Mouse (Mus musculus) right cerebral cortex, postnatal 4 days (tissue): ENCODE data around the gene Sh3bp5l.
"Not testable (repeated sequence)": the region's sequence is repeated elsewhere in the genome, so short reads cannot be mapped to it uniquely, and the experiment has no call there.

Experiments used
- DNase-seq: peaks from one replicate; pipeline ENCODE4 v3.0.0-alpha.2; 2022

The Sh3bp5l gene

DNA sequence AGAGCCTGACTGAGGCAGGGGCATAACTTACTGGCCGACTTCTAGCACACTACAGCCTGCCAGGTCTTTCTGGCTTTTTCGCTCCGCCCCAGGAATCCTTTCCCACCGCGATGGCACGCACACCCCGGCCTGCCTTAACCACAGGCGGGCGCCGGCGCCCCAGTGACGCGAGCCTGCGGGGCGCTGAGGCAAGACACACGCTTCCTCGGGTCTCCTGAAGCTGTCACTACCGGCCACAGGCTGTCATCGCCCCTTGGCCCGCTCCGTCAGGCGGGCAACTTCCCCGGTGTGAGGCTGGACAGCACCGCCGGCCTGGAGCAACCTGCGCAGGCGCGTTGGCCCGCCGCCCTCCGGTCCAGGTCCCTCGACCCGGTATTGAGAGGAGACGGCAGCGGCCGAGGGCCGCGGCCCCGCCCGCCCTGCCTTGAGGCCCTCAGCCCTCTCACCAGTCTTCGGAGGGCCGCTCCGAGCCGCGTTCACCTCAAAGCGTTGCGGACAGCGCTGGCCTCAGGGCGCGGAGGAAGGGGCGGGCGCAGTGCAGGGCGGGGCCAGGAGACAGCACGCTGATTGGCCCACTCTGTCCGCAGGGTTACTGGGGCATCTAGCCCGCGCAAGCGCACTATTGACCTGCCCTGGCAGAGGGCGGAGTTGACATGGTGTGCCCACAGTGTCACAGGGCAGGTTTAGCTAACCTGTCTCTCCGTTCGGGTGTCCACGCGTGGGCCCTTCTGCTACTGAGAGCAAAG lies 7.5 kb upstream of the Sh3bp5l start:
- peak; percentile 94 for DNase-seq

- no peak for DNase-seq
These were observed 6.8 kb upstream of the Sh3bp5l start for GRCm38 (mm10) chr11:58323570-58324340.

DNA sequence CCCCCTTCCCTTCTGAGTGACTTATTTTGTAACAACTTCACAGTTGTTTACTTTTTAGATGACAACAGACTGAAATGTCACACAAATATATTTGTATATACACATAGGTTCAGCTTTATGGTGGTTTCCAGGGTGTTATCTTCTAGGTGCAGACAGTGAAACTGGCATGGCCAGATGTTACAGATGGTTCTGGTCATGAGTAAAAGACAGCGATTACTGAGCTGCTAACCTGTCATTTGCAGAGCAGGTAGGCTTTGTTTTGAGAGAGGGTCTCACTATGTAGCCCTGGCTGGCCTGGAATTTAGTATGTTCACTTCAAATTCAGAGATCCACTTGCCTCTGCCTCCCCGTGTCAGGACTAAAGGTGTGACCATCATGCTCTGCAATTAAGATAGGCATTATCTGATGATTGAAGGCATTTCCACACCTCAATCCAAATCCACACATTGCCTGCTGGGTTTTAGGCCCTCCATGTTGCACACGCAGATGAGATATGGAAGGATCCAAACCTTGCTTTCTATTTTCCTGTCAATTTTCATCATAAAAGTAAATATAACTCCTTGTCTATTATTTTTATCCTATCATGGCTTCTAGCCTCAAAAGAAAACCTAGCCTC lies 5.8 kb upstream of the Sh3bp5l start:
- DNase-seq, result no peak

GRCm38 (mm10) chr11:58326781-58327180 lies 3.7 kb upstream of the Sh3bp5l start:
- no peak for DNase-seq

DNA sequence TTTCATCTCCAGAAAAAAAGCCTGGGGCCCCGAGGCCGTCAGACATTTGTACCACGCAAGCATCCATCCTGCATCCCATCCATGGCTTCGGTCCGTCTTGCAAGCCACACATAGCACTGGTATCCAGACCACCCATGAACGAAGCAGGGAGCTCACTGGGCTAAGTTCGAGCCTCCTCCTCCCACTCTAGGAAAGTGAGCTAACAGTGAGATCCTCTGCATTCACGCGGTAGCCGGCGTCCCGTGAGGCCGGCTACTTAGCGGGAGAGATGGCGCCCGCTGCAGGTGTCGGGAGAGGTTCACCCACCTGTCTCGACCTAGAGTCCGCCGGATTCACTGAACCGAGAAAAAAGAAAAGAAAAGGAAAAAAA lies 633 bp upstream of the Sh3bp5l start:
- DNase-seq, result no peak

GRCm38 (mm10) chr11:58331149-58331495 lies 598 bp downstream of the Sh3bp5l start:
- no peak for DNase-seq

DNA sequence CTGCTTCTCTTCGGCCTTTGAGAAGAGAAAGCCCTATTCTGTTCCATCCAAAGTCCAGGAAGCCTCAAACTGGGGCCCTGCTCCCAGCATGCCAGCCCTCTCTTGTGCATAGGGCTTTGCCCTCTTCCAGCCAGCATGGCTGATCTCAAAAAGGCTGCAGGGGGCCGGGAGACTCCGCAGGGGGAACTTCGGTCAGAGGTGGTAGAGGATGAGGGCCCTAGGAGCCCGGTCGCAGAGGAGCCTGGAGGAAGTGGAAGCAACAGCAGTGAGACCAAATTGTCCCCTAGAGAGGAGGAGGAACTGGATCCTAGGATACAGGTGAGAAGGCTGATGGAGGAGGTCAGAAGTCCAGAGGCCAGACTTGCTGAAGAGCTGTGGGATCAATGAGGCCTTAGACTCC lies 1.0 kb downstream of the Sh3bp5l start:
- no peak for DNase-seq

DNA sequence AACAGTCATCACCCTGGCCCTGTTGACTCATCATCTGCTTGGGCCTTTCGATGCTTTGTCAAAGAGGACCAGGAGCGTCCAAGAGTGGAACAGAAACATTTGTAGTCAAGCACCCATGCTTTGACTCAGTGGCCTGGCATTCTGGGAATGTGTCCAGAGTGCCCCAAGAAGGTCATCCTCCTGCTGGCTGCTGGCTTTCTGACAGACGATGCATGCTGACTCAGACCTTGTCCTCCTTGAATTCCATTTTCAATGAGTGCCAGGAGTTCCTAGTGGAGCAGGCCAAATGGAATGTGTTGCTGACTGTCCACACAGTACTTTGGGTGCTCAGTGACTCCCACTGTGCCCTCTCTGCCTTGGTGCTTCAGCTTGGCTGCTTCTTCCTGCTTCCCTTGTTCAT lies 4.2 kb downstream of the Sh3bp5l start:
- no peak for DNase-seq

- DNase-seq, result no peak
These were observed 16.2 kb downstream of the Sh3bp5l start for GRCm38 (mm10) chr11:58346745-58347144.

GRCm38 (mm10) chr11:58350628-58351027 lies 20.1 kb downstream of the Sh3bp5l start:
- DNase-seq, result no peak

DNA sequence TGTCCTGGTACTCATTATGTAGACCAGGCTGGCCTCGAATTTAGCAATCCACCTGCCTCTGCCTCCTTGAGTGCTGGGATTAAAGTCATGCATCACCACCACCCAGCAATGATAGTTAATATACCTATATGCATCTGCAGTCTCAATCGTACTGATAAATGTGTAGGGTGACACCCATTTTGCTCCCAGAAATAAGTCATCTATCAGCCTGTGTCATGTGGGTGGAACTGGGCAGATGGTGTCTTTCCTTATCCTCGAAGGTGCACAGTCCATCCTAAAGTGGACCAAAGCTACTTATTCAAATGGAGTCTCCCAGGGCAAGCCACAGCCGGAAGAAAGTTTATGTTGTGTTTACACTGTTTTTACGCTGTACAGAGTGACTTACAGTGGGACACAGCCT lies 20.7 kb downstream of the Sh3bp5l start:
- DNase-seq, result no peak

DNA sequence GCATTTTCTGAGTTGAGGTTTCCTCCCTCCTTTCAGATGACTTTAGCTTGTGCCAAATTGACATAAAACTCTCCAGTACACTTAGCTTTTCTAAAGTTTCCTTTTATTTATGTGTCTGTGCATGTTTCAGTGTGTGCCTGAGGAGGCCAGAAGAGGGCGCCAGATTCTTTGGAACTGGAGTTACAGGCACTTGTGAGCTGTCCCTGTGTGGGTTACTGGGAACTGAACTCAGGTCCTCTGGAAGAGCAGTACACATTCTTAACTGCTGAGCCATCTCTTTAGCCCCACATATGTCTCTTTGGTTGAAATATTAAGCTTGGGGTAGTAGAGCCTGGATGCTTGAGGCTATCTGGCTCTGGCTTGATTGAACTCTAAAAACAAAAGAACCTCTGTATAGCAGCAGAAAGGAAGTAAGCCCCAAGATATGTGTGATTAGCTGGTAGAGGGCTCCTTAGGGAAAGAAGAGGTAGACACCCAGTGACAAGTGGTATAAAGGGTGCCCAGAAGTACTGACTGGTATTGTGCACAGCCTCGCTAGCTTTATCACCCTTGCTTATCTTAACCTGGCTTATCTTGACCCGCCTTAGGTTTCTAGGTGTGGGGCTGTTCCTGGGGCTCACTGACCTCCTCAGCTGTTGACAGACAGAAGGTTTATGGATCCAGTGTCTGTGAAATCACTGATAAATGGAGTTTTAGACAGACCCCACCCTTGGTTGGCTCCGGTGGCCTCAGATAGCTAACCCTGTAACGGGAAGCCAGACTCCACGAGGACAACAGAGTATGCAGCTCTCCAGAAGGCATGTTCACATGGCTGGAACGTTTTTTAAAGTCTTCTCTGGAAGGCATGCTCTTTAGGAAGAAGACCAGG lies 22.4 kb downstream of the Sh3bp5l start:
- DNase-seq, result no peak

- DNase-seq, result no peak
These were observed 23.2 kb downstream of the Sh3bp5l start for GRCm38 (mm10) chr11:58353709-58354108.

DNA sequence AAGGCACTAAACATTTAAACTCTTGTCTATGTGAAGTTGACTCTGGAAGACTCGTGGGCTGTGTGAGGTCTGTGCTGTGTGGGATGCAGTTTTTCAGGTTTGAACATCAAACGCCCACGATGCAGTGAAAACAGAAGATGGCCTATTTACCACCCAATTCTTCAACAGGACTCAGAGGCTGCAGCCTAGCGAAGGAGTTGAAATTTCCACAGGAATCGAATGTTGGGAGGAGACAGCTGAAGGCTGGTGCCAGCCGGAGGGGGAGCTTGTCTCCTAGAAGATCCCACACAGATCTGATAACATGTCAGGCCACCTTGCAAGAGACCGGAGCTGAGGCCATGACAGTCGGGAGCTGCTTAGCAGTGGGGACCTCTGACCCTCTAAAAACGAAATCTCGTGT lies 24.0 kb downstream of the Sh3bp5l start:
- no peak for DNase-seq

DNA sequence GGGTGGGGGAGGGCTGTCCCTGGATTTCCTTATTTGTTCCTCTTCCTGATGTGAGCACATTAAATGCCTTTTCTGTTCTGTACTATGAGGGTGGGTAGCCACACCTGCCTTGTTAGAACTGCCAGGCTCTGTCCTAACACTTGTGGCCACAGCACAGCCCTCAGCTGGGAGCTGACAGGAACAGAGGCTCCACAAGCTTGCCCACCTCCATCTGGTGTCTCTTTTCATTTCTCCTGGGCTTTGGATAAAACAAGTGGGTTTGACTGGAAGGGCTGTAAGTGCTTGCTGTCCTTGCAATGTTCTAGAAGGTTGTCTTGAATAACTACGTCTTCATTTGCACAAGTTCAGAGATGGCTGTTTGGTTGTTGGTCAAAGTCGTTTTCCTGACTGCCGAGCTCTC lies 24.4 kb downstream of the Sh3bp5l start:
- no peak for DNase-seq

DNA sequence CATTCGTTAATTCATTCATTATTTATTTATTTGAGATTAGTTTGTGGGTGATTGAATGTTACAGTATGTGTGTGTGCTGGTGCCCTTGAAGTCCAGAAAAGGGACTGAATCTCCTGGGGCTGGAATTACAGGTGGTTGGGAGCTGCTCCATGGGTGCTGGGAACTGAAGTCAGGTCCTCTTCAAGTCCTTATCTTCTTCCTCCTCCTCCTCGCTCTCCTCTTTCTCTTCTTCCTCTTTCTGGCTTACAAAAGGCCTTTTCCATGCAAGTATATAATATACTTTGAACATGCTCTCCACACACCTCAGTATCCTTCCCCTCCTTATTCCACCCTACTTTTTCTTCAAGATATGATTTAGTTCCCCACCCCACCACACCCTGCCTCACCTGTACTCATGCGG lies 26.5 kb downstream of the Sh3bp5l start:
- no peak for DNase-seq

- DNase-seq, result no peak
These were observed 27.5 kb downstream of the Sh3bp5l start for GRCm38 (mm10) chr11:58357844-58358534.

- not testable (repeated sequence) for DNase-seq
These were observed 32.0 kb downstream of the Sh3bp5l start for GRCm38 (mm10) chr11:58362562-58362961.

DNA sequence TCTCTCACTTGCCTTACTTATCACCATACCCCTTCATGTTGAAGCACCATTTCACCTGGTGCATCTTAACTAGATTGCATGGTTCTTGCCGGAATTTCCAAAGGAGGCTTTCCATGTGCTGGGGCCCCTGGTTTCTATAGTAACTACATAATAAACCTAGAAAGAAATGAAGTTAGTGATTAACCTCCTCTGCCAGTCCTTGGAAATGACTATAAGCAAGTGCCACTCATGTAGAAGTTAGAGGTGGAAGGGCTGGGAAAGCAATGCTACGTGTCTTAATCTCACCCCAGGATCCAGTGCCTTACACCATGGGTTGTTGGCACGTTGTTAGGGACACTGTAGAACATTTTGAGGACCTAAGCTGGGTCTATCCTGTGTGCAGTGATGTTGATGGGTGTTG lies 33.9 kb downstream of the Sh3bp5l start:
- DNase-seq, result no peak

GRCm38 (mm10) chr11:58366191-58366590 lies 35.7 kb downstream of the Sh3bp5l start:
- not testable (repeated sequence) for DNase-seq

DNA sequence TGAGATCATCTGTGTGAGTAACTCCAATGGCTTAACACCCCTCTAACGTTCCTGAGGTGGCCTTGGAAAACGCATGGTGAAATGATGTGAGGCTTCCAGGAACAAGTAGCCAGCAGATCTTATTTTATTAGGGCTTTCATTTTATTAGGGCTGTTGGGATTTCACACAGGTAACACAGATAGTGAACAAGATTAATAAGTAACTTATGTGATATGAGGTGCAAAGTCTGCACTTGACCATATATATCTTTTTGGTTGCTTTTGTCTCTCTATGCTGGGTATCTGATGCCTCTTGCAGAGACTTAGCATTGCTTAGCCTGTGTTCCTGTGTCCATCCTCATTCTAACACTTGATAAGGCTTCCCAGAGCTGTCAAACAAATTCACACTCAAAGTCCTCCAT lies 46.7 kb downstream of the Sh3bp5l start:
- DNase-seq, result no peak

DNA sequence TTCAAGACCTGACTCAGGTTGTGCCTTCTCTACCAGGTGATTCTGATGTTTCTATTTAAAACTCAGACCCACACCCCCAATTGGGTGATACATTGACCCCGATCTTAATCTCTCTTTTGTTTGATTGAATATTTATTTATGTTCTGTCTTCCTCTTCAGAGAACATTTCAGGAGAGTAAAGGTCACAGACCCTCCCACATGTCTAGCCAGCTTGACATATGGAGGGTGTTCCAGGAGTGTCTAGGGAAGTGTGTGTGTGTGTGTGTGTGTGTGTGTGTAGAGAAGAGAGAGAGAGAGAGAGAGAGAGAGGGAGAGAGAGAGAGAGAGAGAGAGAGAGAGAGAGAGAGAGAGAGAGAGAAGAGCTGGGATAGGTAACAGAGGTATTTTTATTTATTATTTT lies 47.2 kb downstream of the Sh3bp5l start:
- DNase-seq, result no peak
